Mouse (Mus musculus) spleen, postnatal 14 days (tissue): ENCODE data around the gene Irf4.

Experiments
- DNase-seq, 2 experiments: peaks; one replicate each; pipeline ENCODE4 v3.0.0; 2021 to 2022; ENCODE audit warnings: low spot score in 2 of 2

The Irf4 gene

DNA sequence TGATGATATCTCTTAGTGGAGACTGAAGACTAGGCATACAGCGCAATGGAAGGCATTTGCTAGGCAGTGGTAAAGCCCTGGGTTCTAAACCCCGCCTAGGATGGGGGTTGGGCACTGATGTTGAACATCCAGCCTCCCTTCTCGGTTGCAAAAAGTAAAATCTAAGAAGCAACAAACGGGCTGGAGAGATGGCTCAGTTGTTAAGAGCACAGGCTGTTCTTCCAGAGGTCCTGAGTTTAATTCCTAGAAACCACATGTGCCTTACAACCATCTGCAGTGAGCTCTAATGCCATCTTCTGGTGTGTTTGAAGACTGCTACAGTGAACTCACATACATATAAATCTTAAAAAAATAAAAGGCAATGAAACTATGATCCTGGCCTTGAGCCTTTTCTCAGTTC lies 13.2 kb downstream of the Irf4 start:
- DNase-seq, result no peak

- DNase-seq, result peak in 1 of 2 experiments; percentile 26
Observed at GRCm38 (mm10) chr13:30764014-30764740, 15.2 kb downstream of the Irf4 start.

GRCm38 (mm10) chr13:30765906-30766305 lies 16.9 kb downstream of the Irf4 start:
- DNase-seq, result no peak

GRCm38 (mm10) chr13:30766636-30767476 lies 17.8 kb downstream of the Irf4 start:
- no peak for DNase-seq

DNA sequence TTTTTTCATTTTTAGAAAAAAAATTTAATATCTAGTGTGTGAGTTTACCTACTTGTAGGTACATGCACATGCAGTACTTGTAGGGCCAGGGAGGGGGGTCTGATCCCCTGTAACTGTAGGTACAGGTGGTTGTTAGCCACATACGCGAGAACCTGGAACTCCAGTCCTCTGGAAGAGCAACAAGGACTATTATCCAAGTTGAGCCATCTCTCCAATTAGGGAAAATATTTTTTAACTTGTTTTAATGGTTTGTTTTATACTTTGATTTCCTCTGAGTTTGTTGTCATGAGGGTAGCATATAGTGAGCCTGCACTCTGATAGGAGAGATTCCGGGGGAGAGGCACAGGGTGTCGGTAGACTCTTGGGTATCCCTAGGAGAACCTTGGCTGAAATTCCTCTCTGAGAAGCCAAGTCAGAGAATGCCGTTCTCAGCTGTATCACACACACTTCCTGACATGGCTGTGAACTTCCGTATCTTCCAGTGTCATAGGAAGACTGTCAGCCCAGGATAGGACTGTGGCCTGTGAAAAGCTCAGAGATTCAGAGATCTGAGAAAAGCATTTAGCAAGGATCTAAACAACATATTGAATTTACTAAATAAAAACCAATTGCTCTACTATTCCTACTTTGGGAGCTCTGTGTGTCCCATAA lies 18.6 kb downstream of the Irf4 start:
- no peak for DNase-seq

GRCm38 (mm10) chr13:30776021-30776420 lies 27.0 kb downstream of the Irf4 start:
- DNase-seq, result no peak

- DNase-seq, result no peak
Observed at GRCm38 (mm10) chr13:30777678-30778179, 28.7 kb downstream of the Irf4 start.

DNA sequence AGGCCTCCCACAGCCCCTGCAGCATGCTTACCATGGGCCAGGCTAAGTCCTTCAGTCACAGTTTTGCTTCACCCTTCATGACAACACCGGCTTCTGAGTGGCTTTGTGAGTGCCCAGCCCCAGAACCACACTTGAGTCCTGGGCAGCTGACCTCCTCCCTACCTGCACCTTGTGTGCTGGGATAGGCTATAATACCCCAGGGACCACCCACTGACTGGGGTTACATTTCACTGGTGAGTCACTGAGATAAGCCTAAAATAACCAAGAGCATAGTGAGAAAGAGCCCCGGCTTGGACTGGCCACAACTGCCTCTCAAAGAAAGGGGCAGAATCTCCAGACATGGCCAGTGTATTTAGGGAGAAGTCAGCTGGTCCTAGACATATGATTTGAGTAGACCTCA lies 32.9 kb downstream of the Irf4 start:
- no peak for DNase-seq

DNA sequence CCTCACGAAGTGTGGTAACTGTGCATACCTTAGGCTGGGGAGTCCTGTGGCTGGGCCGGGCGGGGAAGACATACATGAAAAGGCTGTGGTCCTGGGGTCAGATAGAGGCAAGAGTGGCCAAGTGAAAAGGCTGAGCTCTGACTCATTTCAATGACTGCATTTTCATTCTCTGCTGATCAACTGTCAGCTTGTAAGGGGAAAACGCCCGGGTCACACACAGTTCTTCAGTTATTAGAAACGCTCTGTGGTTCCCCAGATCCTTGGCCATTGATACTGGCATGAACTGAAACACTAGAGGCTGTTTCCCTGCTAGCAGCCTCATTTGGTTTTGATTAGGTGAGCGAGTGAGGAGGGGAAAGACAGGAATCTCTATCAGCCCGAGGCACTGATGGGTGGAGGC lies 33.4 kb downstream of the Irf4 start:
- no peak for DNase-seq

GRCm38 (mm10) chr13:30785423-30786040 lies 36.5 kb downstream of the Irf4 start:
- no peak for DNase-seq

GRCm38 (mm10) chr13:30786235-30787035 lies 37.4 kb downstream of the Irf4 start:
- DNase-seq, result no peak

DNA sequence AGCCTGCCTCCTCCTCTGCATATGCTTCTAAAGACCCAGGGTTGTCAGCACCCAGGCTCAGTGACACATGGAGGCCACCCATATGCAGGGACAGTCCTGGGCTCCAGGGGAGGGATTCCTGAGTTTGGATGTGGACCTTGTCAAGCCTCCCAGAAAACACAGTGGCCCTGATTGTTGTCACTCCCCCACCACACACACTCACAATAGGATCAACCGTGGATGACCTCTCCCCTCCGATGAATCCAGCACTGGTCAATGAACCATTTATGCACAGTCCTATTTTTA lies 38.0 kb downstream of the Irf4 start:
- no peak for DNase-seq

- DNase-seq, result no peak
Observed at GRCm38 (mm10) chr13:30787556-30787955, 38.5 kb downstream of the Irf4 start.

- no peak for DNase-seq
Observed at GRCm38 (mm10) chr13:30787960-30788359, 38.9 kb downstream of the Irf4 start.

- no peak for DNase-seq
Observed at GRCm38 (mm10) chr13:30788421-30788820, 39.4 kb downstream of the Irf4 start.

DNA sequence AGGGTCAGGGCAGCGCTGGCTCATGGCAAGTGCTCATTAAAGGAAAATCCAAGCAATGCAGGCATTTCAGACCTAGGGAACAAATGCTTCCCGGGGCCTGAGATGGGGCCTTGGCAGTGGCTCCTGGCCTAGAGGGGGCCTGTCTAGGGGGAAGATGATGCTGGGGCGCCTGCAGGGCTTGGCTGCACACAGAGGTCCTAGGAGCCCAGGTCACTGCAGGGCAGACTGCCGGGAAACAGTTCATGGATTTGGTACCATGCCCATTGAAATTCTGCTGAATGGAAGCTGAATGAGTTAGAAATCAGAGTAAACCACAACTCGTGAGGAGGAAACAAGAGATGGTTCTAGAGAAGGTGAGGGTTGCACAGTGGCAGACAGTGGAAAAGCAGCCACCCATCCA lies 41.0 kb downstream of the Irf4 start:
- DNase-seq, result no peak

DNA sequence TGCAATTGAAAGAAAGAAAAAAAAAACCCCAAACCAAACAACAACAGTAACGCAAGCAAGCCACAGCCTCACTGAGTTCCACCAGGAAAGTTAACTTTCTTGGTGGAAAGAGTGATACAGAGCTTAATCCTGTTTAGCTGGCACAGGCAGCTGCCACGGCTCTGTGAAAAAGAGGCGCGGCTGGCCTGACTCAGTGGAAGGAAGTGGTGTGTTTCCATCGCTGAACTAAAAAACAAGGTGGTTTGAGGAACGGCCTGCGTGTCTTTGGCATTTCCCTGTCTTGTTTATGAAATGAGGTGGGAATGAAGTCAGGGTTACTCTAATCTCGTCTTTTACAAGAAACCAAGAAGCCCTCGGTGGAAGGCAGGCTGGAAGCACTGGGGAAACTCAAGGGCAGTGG lies 43.3 kb downstream of the Irf4 start:
- DNase-seq, result no peak

GRCm38 (mm10) chr13:30792741-30793140 lies 43.7 kb downstream of the Irf4 start:
- DNase-seq, result no peak

GRCm38 (mm10) chr13:30793196-30793595 lies 44.2 kb downstream of the Irf4 start:
- DNase-seq, result no peak

DNA sequence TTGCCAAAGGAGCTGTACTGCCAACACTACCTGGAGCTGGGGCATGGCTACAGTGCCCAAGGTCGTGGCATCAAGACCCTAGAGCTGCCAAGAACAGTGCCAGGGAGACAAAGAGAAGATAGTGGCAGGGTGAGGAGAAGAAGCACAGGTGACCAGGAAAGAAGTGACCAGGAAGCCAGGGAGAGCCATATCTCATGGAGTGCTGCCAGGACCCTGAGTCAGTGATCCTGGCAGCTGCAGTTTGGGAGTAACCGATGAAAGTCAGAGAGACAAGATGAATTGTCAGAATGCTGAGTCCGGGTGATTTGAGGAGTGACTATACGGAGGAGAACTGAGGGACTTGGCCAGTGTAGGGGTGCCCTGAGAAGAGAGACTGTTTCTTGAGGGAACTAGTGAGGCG lies 44.6 kb downstream of the Irf4 start:
- DNase-seq, result no peak

DNA sequence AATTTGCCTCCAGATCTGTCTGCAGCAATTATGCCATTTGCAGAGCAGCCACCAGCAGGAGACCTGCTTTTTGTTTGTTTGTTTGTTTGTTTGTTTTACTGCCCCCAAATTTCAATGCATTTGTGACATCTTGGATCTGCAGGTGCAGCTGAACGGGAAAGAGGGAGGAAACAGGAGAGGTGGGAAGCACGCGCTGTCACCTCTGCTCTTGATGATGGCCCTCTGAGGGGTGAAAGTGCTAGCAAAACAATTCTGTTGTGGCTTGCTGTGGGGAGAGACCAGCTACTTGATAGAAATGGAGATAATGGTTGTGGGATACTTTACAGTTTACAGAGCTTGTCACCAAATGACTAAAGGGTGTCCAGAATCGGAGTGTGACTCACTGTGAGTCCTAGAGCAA lies 46.9 kb downstream of the Irf4 start:
- no peak for DNase-seq
